Mouse (Mus musculus) limb, embryonic 12.5 days (tissue): ENCODE results near the gene Slc22a1. TPM values are rescaled to one million over a fixed set of nuclear protein-coding genes. Genes with fewer than 3 reads are reported as not detected.

Source experiments
- ATAC-seq: fragments of 200-750 bp; cut with Nextera tagmentation; 2 replicates; pipeline ENCODE4 v1.8.0; 2017; ENCODE audit warnings: low read depth, moderate TSS enrichment; ENCODE audit not compliant: insufficient number of reproducible peaks, insufficient read depth, low FRiP score, low TSS enrichment
- H3K27ac ChIP-seq: fragments of 300-500 bp; sonication (generic); 2 replicates; pipeline ENCODE4 v1.5.1; 2016; ENCODE audit warnings: mild to moderate bottlenecking, moderate library complexity
- H3K27me3 ChIP-seq: fragments of 300-500 bp; sonication (generic); 2 replicates; pipeline ENCODE4 v1.6.1; 2016; ENCODE audit warnings: mild to moderate bottlenecking, moderate library complexity
- H3K36me3 ChIP-seq: fragments of 300-500 bp; sonication (generic); 2 replicates; pipeline ENCODE4 v1.6.1; 2016; ENCODE audit warnings: mild to moderate bottlenecking, moderate library complexity
- H3K4me1 ChIP-seq: fragments of 300-500 bp; sonication (generic); replicated peaks from 2 replicates; pipeline ENCODE4 v1.6.1; 2016
- H3K4me2 ChIP-seq: fragments of 300-500 bp; sonication (generic); 2 replicates; pipeline ENCODE4 v1.6.1; 2016; ENCODE audit warnings: mild to moderate bottlenecking, moderate library complexity
- H3K4me3 ChIP-seq: fragments of 300-500 bp; sonication (generic); replicated peaks from 2 replicates; pipeline ENCODE4 v1.5.1; 2016; ENCODE audit warnings: mild to moderate bottlenecking
- H3K9ac ChIP-seq: fragments of 300-500 bp; sonication (generic); replicated peaks from 2 replicates; pipeline ENCODE4 v1.6.1; 2016; ENCODE audit warnings: mild to moderate bottlenecking, moderate library complexity
- H3K9me3 ChIP-seq: fragments of 300-500 bp; sonication (generic); 2 replicates; pipeline ENCODE4 v1.6.1; 2016; ENCODE audit warnings: mild to moderate bottlenecking, moderate library complexity
- WGBS: fragments of 180-500 bp; shearing (Covaris S2); methylation state at CpG from one replicate; pipeline ENCODE4 v1.1.7; 2016; 5-methylcytosine and 5-hydroxymethylcytosine counted together
- polyA plus RNA-seq: library from polyadenylated mRNA; unstranded; fragments of >200 nt; fragmentation: Nextera tagmentation; extraction: Ambion mirVana; gene quantifications from 2 replicates; pipeline ENCODE4 v1.2.1, GENCODE M21; 2016

Slc22a1 gene
- polyA plus RNA-seq, 1 experiment from 2014 or later, result not detected

GRCm38 (mm10) chr17:12630976-12631730, 44.5 kb downstream of the Slc22a1 start:
- H3K4me2 ChIP-seq, result no peak overlapping the region
- 10% methylated on average over 6 of the region's 6 CpGs for WGBS
- no peaks in the 10 kb centered on the region for H3K27me3 ChIP-seq
- 0 out of 2 replicates have a peak, but pooled peaks cover under 1% of the 10 kb centered on the region for H3K9me3 ChIP-seq
- no peak overlapping the region for H3K4me3 ChIP-seq
- no peak overlapping the region for H3K27ac ChIP-seq
- ATAC-seq, result no peak
- no peak overlapping the region for H3K9ac ChIP-seq
- peaks cover 15% of the 10 kb centered on the region for H3K4me1 ChIP-seq
- no peaks in the 10 kb centered on the region for H3K36me3 ChIP-seq

GRCm38 (mm10) chr17:12627983-12628382, 47.6 kb downstream of the Slc22a1 start:
- H3K4me2 ChIP-seq, result no peak overlapping the region
- H3K27ac ChIP-seq, result no peak overlapping the region
- H3K27me3 ChIP-seq, result no peaks in the 10 kb centered on the region
- H3K36me3 ChIP-seq, result no peaks in the 10 kb centered on the region
- WGBS, result 86% methylated on average over 4 of the region's 4 CpGs
- H3K4me3 ChIP-seq, result no peak overlapping the region
- H3K9me3 ChIP-seq, result peaks cover 21% of the 10 kb centered on the region
- ATAC-seq, result no peak
- H3K4me1 ChIP-seq, result peaks cover 15% of the 10 kb centered on the region
- no peak overlapping the region for H3K9ac ChIP-seq

DNA sequence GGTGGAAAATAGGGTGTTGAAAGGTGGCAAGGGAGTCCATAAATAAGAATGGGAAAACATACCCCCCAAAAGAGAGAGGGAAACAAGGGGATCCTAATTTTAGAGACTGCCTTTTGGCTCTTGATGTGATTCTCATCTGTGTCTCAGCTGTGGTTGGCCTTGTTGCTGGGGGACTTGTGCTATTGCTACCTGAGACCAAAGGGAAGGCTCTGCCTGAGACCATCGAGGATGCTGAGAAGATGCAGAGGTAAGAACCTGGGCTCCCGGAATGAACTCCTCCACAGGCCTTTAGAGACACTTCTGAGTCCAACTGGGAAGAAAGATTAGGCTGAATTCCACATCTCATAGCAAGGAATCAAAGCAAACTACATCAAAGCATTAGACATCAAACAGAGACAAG, 56.0 kb downstream of the Slc22a1 start:
- no peaks in the 10 kb centered on the region for H3K27me3 ChIP-seq
- H3K4me2 ChIP-seq, result no peak overlapping the region
- no peak overlapping the region for H3K27ac ChIP-seq
- no peaks in the 10 kb centered on the region for H3K36me3 ChIP-seq
- H3K4me1 ChIP-seq, result no peaks in the 10 kb centered on the region
- 85% methylated on average over 2 of the region's 2 CpGs for WGBS
- ATAC-seq, result no peak
- H3K4me3 ChIP-seq, result no peak overlapping the region
- H3K9ac ChIP-seq, result no peak overlapping the region
- peaks cover 5% of the 10 kb centered on the region; the same call in 1 of the 2 replicates for H3K9me3 ChIP-seq

GRCm38 (mm10) chr17:12615429-12615828, 60.2 kb downstream of the Slc22a1 start:
- H3K4me3 ChIP-seq, result no peak overlapping the region
- no peak overlapping the region for H3K4me2 ChIP-seq
- no peaks in the 10 kb centered on the region for H3K27me3 ChIP-seq
- H3K4me1 ChIP-seq, result no peaks in the 10 kb centered on the region
- WGBS, result 55% methylated on average over 4 of the region's 4 CpGs
- H3K36me3 ChIP-seq, result no peaks in the 10 kb centered on the region
- ATAC-seq, result no peak
- H3K27ac ChIP-seq, result no peak overlapping the region
- no peak overlapping the region for H3K9ac ChIP-seq
- H3K9me3 ChIP-seq, result no peaks in the 10 kb centered on the region

DNA sequence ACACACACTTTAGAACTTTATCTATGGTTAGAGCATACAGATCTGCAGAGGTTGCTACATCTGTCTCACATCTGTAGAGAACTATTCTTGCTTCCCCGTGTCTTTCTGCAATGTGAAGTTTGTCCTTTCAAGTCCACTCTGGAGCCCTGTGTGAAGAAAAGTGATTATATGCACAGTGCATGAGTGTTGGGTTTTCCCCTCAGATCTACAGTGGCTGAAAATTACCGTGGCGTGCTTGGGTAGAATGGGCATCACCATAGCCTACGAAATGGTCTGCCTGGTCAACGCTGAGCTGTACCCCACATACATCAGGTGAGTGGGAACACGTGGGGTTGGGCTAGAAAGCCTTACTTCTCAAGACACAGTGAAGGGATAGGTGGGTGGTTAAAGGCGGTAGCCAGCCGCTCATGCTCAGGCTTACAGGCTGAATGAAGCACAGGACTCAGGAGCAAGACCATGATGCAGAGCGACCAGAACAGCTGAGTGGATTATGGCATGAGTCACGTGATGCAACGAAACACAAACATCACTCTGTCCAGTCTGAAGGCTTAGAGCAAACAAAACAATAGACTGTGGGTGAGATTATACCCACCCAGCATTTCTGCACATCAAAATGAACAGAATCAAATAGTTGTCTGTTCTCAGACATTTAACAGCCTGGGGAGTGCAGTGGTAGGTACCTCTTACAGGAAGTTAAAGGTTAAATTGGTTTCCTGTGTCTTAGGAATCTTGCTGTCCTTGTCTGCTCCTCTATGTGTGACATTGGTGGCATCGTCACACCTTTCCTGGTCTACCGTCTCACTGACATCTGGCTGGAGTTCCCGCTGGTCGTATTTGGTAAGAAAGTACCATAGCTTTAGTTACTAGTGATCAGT, 60.9 kb downstream of the Slc22a1 start:
- no peak overlapping the region for H3K9ac ChIP-seq
- H3K36me3 ChIP-seq, result no peaks in the 10 kb centered on the region
- no peak overlapping the region for H3K27ac ChIP-seq
- ATAC-seq, result no peak
- no peaks in the 10 kb centered on the region for H3K27me3 ChIP-seq
- H3K9me3 ChIP-seq, result no peaks in the 10 kb centered on the region
- no peak overlapping the region for H3K4me3 ChIP-seq
- no peak overlapping the region for H3K4me2 ChIP-seq
- H3K4me1 ChIP-seq, result no peaks in the 10 kb centered on the region
- WGBS, result 87% methylated on average over 15 of the region's 15 CpGs

- Histone ChIP-seq H3K9ac (no peak overlapping the region), H3K27me3 (no peaks in the 10 kb centered on the region), H3K4me1 (no peaks in the 10 kb centered on the region), H3K27ac (no peak overlapping the region), H3K4me2 (no peak overlapping the region), H3K4me3 (no peak overlapping the region), H3K9me3 (no peaks in the 10 kb centered on the region), H3K36me3 (no peaks in the 10 kb centered on the region)
- ATAC-seq, result no peak
Observed at GRCm38 (mm10) chr17:12607202-12607601, 68.4 kb downstream of the Slc22a1 start.

DNA sequence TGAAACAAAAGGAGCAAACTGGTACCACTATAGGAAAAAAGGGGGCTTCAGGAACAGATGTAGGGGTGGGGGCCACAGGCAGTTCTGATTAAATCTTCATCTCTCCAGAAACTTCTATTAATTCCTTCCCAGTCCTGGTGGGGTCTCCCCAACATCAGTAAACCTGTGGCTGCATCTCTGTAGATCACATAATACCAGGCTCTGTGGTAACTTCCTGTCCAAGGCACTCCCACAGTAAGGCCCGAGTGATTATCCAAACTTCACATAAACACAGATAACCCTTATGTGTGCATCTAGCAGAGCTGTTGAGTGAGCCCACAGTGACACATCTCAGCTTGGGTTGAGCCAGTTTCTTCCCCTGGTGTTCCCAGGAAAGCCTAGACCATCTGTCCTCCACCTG, 69.0 kb downstream of the Slc22a1 start:
- Histone ChIP-seq H3K4me1 (no peaks in the 10 kb centered on the region), H3K27me3 (no peaks in the 10 kb centered on the region), H3K9ac (no peak overlapping the region), H3K36me3 (no peaks in the 10 kb centered on the region), H3K9me3 (no peaks in the 10 kb centered on the region), H3K27ac (no peak overlapping the region), H3K4me3 (no peak overlapping the region), H3K4me2 (no peak overlapping the region)
- WGBS, result 35% methylated on average over 1 of the region's 1 CpGs
- ATAC-seq, result no peak

Other genes with a start within 250 kb of the Slc22a1 start
- gene Slc22a3, start 168.1 kb downstream of the Slc22a1 start, polyA plus RNA-seq, result 0.16 and 0.23 TPM in 2 replicates
- not detected in 2 replicates for gene Slc22a2, start 91.7 kb downstream of the Slc22a1 start, polyA plus RNA-seq
- gene Igf2r, start 93.8 kb upstream of the Slc22a1 start, polyA plus RNA-seq, result 43.1 and 48.1 TPM in 2 replicates
- gene Mas1, start 192.3 kb upstream of the Slc22a1 start, polyA plus RNA-seq, result 0.91 and 2.0 TPM in 2 replicates
- 0.18 TPM in 1 of 2 replicates, not detected in the other for gene Mrgprh, start 200.2 kb upstream of the Slc22a1 start, polyA plus RNA-seq
- gene Pnldc1, start 234.4 kb upstream of the Slc22a1 start, polyA plus RNA-seq, result 2.9 and 3.6 TPM in 2 replicates
- 497 and 531 TPM in 2 replicates for gene Tcp1, start 239.9 kb upstream of the Slc22a1 start, polyA plus RNA-seq
- 172 and 174 TPM in 2 replicates for gene Mrpl18, start 240.5 kb upstream of the Slc22a1 start, polyA plus RNA-seq